Mouse (Mus musculus) B cell, adult 2 months (primary cell): ENCODE data around the gene March1.

Experiments used
- DNase-seq, 2 experiments: peaks; one replicate each; pipeline ENCODE4 v3.0.0; 2022

March1 gene

GRCm38 (mm10) chr8:66022815-66023214 is 405.1 kb downstream of the March1 start:
- no peak for DNase-seq

- DNase-seq = no peak
Observed at GRCm38 (mm10) chr8:66033651-66034050, 416.0 kb downstream of the March1 start.

- no peak for DNase-seq
Observed at GRCm38 (mm10) chr8:66034429-66034828, 416.7 kb downstream of the March1 start.

- DNase-seq = no peak
Observed at GRCm38 (mm10) chr8:66094152-66094551, 476.5 kb downstream of the March1 start.

GRCm38 (mm10) chr8:66098148-66098547 is 480.4 kb downstream of the March1 start:
- no peak for DNase-seq

- DNase-seq = no peak
Observed at GRCm38 (mm10) chr8:66119294-66119693, 501.6 kb downstream of the March1 start.

- no peak for DNase-seq
Observed at GRCm38 (mm10) chr8:66159648-66160047, 541.9 kb downstream of the March1 start.

GRCm38 (mm10) chr8:66166835-66167234 is 549.1 kb downstream of the March1 start:
- no peak for DNase-seq

- DNase-seq = no peak
Observed at GRCm38 (mm10) chr8:66167405-66168173, 549.9 kb downstream of the March1 start.

- DNase-seq = no peak
Observed at GRCm38 (mm10) chr8:66179336-66179735, 561.6 kb downstream of the March1 start.

- DNase-seq = no peak
Observed at GRCm38 (mm10) chr8:66181265-66181664, 563.6 kb downstream of the March1 start.

- no peak for DNase-seq
Observed at GRCm38 (mm10) chr8:66182257-66182656, 564.6 kb downstream of the March1 start.

- DNase-seq = no peak
Observed at GRCm38 (mm10) chr8:66183454-66183853, 565.8 kb downstream of the March1 start.

GRCm38 (mm10) chr8:66185226-66185625 is 567.5 kb downstream of the March1 start:
- no peak for DNase-seq

- DNase-seq = no peak
Observed at GRCm38 (mm10) chr8:66194416-66194815, 576.7 kb downstream of the March1 start.

- DNase-seq = no peak
Observed at GRCm38 (mm10) chr8:66200169-66200568, 582.5 kb downstream of the March1 start.

- DNase-seq = no peak
Observed at GRCm38 (mm10) chr8:66203814-66204438, 586.2 kb downstream of the March1 start.

GRCm38 (mm10) chr8:66209553-66209952 is 591.9 kb downstream of the March1 start:
- DNase-seq = no peak

GRCm38 (mm10) chr8:66210294-66210693 is 592.6 kb downstream of the March1 start:
- DNase-seq = no peak

GRCm38 (mm10) chr8:66219974-66220373 is 602.3 kb downstream of the March1 start:
- DNase-seq = no peak

GRCm38 (mm10) chr8:66229931-66230330 is 612.2 kb downstream of the March1 start:
- no peak for DNase-seq

- DNase-seq = no peak
Observed at GRCm38 (mm10) chr8:66269546-66269945, 651.8 kb downstream of the March1 start.

GRCm38 (mm10) chr8:66270116-66270515 is 652.4 kb downstream of the March1 start:
- no peak for DNase-seq

GRCm38 (mm10) chr8:66317824-66318223 is 700.1 kb downstream of the March1 start:
- no peak for DNase-seq
